Mouse (Mus musculus) cerebellum, adult 8-10 months (tissue): Measurements from ENCODE around the gene Tspan31.

Experiments used
- DNase-seq: peaks from one replicate; pipeline ENCODE4 v3.0.0; 2022

Tspan31 gene

DNA sequence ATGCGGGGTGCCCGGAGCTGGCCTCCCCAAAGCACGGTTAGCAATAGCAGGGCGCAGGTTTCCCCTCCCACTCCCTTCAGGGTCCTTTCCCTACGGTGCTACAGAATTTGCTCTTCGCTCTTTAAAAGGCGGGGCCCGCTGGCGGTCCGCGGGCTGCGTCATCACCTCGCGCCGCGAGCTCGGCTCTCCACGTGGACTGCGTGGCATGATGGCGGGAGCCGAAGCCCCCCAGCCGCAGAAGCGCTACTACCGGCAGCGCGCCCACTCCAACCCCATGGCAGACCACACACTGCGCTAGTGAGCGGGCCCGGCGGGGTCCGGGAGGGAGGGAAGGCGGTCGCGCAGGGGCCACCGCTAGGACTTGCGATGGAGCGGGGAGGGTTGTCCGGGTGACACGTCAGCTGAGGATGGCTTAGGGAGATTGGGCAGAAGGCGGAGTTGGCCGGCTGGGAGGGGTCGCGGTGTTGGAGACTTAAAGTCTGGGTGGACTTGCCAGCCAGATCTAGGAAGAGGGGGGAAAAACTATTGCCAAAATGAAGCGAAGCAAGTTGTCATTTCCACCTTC, 28.2 kb downstream of the Tspan31 start:
- DNase-seq, result peak; percentile 89

DNA sequence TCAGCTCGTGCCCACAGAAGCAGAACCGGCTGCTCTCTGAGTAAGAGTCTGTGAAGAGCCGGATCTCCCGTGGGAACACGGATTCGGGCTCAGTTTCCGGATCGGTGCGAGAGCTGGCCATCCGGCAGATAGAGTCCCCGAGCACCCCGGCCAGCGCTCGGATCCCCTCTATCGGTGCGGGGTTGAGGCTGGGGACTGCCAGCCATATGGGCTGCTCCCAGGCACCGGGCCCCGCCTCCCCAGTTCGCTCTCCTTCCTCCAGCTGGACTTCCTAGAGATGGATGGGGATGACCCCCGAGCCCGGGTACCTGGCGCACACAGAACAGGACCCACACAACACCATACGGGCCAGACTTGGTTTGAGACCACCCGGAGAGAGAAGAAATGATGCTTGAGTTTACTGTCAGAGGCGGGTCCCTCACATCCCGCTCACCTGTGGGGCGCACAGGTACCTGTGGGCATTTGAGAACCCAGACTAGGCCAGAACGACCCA, 28.7 kb downstream of the Tspan31 start, which contains the start of the genes Mettl1 and Eef1akmt3:
Mettl1 (plus strand) TSS at position 141 of the 493 bp plus-strand sequence.
Eef1akmt3 (minus strand) TSS at position 240 of the 493 bp plus-strand sequence.
- no peak for DNase-seq

DNA sequence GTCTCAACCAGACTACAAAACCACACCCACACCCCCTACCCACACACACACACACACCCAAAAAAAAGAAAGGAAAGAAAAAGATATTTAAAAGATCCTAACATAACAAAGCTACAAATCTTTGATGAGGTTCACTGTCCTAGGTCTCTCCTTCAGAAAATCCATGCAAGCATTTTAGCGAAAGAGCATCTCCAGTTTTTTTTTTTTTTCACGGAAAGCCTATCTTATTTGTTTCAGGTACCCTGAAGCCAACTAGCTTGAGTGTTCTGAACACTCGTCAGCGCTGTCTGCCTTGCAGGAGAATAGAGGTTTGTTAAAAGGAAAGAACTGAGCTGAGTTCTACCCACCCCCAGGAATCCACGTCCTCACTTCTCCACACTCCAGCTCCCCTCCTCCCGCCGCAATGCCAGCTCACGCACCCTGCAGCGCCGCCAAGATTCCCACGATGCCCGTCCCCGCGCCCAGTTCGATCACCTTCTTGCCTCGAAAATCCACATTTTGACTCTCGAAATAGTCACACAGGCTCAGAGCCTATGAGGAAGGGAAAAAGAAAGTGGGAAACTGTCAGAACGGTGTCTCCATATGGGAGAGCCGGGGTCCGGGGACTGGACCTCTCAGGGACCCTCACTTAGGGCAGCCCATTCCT, 29.4 kb downstream of the Tspan31 start:
- peak; percentile 42 for DNase-seq

DNA sequence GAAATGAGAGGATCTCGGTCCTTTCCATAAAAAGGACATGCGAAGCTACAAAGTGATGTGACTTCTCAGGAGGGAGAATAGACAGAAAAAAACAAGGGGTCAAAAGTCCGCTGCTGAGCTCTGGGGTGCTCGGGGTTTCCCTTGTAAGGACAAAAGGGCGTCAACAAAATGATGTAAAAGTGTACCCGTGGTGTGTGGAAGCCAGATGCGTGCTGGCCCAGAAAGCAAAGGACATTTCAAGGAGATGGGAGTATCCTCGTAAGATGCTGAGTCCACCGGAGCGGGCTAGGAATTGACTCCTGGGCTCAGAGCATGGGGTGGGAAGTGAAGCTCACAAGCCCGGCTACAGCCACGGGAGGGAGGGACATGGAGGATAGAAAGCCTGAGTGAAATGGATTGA, 32.4 kb downstream of the Tspan31 start:
- DNase-seq, result no peak

DNA sequence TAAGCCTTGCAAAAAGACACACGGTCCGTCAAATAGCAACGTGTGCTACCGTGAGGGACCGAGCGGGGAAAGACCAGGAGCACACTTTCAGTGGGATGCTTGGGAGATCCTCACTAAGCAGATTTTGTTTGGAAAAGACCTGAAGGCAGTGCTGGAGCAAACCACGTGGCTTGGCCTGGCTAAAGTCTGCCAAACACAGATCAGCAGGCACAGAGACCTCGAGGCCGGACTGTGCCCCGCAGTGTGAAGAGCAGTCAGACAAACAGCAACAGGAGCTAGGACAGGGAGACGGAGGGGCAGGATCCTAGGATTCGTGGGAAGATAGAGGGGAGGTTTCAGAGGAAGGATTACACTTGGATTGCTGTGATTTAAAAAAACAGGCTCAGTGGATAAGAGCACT, 33.8 kb downstream of the Tspan31 start:
- DNase-seq, result no peak

DNA sequence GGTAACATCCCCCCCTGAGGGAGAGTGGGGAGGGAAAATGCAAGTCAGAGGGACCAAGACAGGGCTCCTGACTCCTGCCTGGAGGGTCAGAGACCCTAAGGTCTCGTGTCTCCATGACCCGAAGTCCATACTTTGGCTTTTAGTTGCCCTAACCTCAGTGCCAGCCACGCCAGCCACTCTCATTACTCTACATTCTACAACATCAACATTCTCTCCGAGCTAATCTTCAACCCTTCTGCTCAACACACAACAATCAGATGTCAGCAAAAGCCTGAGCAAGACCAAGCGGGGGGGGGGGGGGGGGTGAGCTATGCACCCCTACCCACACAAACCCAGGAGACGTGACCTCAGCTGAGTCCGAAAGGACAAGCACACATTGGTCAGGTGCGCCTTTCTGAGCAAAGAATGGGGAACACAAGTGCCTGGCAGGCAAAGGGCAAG, 36.7 kb downstream of the Tspan31 start:
- DNase-seq, result no peak

DNA sequence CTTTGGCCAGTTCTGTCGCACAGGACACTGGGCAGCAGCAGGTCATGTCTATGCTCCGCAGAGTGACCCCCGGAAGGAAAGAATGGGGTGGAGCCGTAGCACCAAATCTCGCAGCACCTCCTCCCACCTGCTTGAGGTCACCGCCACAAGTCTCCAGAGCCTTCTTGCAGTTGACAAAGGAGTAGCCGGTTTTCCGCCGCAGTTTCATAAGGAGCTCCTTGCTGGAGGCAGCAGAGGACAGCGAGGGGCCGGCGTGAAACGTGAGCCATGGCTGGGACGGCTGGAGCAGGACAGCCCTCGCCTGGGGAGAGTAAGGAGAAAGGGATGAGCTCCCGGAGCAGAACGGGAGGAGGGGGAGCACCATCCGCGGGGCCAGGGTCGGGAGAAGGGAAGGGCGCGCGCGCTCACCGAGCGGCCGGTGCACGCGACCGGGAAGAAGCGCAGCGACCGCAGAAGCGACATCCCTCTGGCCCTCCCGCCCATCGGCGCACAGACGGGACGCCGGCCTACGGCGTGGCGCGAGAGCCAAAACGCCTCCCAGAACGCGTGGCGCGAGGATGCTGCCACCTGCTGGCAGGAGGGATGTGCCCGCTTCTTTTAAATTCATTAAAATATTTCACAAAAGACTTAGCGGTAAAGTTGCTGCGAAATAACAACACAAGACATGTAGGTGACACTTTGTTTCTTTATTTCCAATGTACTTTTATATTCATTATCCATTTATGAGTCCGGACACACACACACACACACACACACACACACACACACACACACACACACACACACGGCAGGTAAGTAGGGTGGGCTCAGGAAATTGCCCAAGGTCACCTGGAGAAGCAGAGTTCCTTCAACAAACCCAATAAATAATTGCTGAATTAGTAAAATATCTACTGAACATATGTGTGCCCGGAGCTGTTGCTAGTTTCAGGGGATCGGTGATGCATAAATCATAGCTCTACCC, 39.4 kb downstream of the Tspan31 start, which contains the start of gene Tsfm:
Tsfm (minus strand) TSS at position 505 of the 961 bp plus-strand sequence.
- DNase-seq, result peak; percentile 94

DNA sequence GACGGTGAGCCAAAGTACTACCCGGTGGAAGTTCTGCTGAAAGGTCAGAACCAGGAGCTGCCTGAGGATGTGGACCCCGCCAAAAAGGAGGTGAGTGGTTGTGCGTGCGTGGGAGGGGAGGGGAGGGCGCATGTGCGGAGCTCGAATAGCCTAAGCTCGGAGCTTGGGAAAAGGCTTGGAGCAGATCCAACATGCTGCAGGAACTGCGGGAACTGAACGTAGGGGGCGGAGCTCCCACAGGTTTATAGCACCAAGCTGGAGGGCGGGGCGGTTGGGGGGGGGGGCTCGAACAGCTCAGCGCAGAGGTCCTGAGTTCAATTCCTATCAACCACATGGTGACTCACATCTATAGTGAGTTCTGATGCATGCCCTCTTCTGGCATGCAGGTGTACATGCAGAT, 51.6 kb downstream of the Tspan31 start:
- no peak for DNase-seq
